Mouse (Mus musculus): ENCODE measurements around the gene Pla2g4c. TPM values are rescaled to one million over a fixed set of nuclear protein-coding genes. Genes with fewer than 3 reads are reported as not detected.

Pla2g4c gene
- polyA plus RNA-seq, 1 experiment from 2014 or later: 1.6 TPM

DNA sequence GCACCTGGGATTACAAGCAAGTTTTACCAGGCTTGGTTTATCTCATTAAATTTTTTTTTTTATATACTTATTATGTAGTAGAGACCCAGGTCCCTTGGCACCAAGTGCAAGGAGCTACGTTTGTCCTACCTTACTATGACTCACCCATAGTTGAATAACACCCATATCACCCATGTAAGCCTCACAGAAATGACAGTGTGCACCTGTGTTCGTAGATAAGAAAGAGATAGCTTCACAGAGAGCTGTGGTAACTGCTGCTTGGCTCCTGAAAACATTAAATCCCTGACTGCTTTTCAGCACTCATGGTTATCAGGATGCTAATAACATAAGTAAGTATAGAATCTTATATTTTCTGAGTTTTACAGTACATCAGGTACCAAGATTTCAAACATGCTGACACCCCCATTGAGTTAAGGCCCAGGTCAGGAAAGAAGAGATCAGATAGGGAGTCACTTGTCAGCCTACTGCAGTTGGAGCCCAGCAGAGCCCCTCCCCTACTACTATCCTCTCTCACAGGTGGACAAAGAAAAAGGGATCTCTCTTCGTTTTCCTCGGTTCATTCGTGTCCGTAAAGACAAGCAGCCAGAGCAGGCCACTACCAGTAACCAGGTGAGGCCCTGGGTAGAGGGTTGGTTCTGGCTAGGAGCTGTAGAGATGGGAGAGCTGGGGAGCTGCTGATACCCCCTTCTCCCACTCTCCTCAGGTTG lies 13.8 kb upstream of the Pla2g4c start:
- no peak overlapping the region for H3K27ac ChIP-seq (replicated peaks; ENCODE audit: low read depth, low read length)
- DNase-seq (ENCODE audit: low spot score) (no peak), ATAC-seq (replicated peaks; ENCODE audit: insufficient number of reproducible peaks, low FRiP score, low TSS enrichment, low read depth) (no peak)
- WGBS: 95% methylated on average over 6 of the region's 6 CpGs
- H3K9ac ChIP-seq (replicated peaks; ENCODE audit: low read length): no peak overlapping the region
- H3K4me1 ChIP-seq (ENCODE audit: control insufficient read depth, insufficient read depth, low read length): no peaks in the 10 kb centered on the region
- H3K4me3 ChIP-seq (ENCODE audit: low read depth, low read length): no peak overlapping the region
- H3K36me3 ChIP-seq (replicated peaks; ENCODE audit: control insufficient read depth, insufficient read depth, low read depth, low read length): peaks cover 9% of the 10 kb centered on the region
- no peaks in the 10 kb centered on the region for H3K27me3 ChIP-seq (ENCODE audit: control insufficient read depth, insufficient read depth, low read length)
- no peaks in the 10 kb centered on the region for H3K9me3 ChIP-seq (replicated peaks; ENCODE audit: control insufficient read depth, low read length)
- no peak overlapping the region for H3K4me2 ChIP-seq (ENCODE audit: low read depth, low read length)

DNA sequence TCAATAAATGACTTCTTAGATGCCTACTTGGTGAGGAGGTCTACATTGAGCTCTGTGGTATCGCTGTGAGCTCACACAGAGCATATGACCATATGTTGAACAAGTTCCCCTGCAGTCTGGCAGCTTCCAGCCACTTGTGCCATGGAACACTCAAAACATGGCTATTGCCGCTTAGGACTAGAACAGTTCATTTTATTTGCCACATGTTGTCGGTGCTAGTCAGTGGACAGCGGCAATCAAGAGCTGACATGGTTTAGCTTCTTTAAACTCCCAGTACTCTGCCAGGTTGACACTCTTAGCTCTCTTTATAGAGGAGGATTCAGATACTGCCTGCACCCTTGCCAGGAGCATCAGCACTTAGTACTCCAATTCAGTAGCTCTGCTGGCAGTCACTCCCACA lies 13.1 kb upstream of the Pla2g4c start:
- ATAC-seq (replicated peaks; ENCODE audit: insufficient number of reproducible peaks, low FRiP score, low TSS enrichment, low read depth) (no peak), DNase-seq (ENCODE audit: low spot score) (no peak)
- H3K4me2 ChIP-seq (ENCODE audit: low read depth, low read length): no peak overlapping the region
- 91% methylated on average over 4 of the region's 4 CpGs for WGBS
- H3K9ac ChIP-seq (replicated peaks; ENCODE audit: low read length): no peak overlapping the region
- H3K4me3 ChIP-seq (ENCODE audit: low read depth, low read length): no peak overlapping the region
- peaks cover 6% of the 10 kb centered on the region; the same call in 1 of the 2 replicates for H3K36me3 ChIP-seq (replicated peaks; ENCODE audit: control insufficient read depth, insufficient read depth, low read depth, low read length)
- no peaks in the 10 kb centered on the region for H3K27me3 ChIP-seq (ENCODE audit: control insufficient read depth, insufficient read depth, low read length)
- H3K9me3 ChIP-seq (replicated peaks; ENCODE audit: control insufficient read depth, low read length): no peaks in the 10 kb centered on the region
- H3K27ac ChIP-seq (replicated peaks; ENCODE audit: low read depth, low read length): no peak overlapping the region
- no peaks in the 10 kb centered on the region for H3K4me1 ChIP-seq (ENCODE audit: control insufficient read depth, insufficient read depth, low read length)

DNA sequence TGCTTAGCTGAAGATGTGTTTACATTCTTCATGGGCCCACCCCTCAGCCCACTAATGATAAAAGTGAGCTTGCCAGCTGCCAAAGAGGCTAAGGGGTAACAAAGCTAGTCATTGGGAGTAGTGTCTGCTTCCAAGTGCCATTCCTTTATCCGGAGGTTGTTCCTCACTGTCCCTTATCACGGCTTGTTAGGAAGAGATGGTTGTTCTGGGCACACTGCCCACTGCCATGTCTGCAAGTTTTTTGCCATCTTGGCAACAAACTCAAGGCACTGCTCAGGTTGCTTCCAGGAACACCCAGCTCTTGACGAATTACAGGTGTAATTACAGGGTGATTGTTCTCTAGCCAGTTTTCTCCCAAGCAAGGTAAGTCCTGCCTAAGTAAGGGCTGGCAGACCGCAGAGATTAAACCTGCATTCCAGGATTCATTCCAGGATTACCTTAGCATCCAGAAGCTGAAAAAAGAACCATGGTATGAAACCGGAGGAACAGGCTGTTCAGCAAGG lies 10.3 kb upstream of the Pla2g4c start:
- peak; percentile 16 for DNase-seq (ENCODE audit: low spot score)
- 87% methylated on average over 5 of the region's 5 CpGs for WGBS
- Histone ChIP-seq H3K36me3 (replicated peaks; ENCODE audit: control insufficient read depth, insufficient read depth, low read depth, low read length) (no peaks in the 10 kb centered on the region), H3K27ac (replicated peaks; ENCODE audit: low read depth, low read length) (no peak overlapping the region), H3K4me3 (ENCODE audit: low read depth, low read length) (no peak overlapping the region), H3K9ac (replicated peaks; ENCODE audit: low read length) (no peak overlapping the region), H3K27me3 (ENCODE audit: control insufficient read depth, insufficient read depth, low read length) (no peaks in the 10 kb centered on the region), H3K9me3 (replicated peaks; ENCODE audit: control insufficient read depth, low read length) (no peaks in the 10 kb centered on the region), H3K4me2 (ENCODE audit: low read depth, low read length) (no peak overlapping the region), H3K4me1 (ENCODE audit: control insufficient read depth, insufficient read depth, low read length) (no peaks in the 10 kb centered on the region)
- no peak for ATAC-seq (replicated peaks; ENCODE audit: insufficient number of reproducible peaks, low FRiP score, low TSS enrichment, low read depth)

DNA sequence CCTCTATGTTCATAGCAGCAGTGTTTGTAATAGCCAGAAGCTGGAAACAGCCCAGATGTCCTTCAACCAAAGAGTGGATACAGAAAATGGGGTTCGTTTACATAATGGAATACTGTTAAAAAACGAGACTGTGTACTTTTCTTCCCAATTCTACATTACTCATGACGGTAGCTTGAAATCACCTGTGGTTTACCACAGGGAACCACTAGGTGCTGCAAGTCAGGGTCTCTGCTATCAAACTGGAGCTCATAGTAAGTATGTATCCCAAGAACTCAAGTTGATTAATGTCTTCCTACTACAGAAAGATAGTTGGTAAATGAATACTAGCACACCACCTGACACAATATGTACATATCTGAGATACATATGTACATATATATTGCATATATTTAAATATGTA lies 3.0 kb upstream of the Pla2g4c start:
- Histone ChIP-seq H3K4me3 (ENCODE audit: low read depth, low read length) (no peak overlapping the region), H3K36me3 (replicated peaks; ENCODE audit: control insufficient read depth, insufficient read depth, low read depth, low read length) (no peaks in the 10 kb centered on the region), H3K4me2 (ENCODE audit: low read depth, low read length) (no peak overlapping the region), H3K9ac (replicated peaks; ENCODE audit: low read length) (no peak overlapping the region), H3K4me1 (ENCODE audit: control insufficient read depth, insufficient read depth, low read length) (no peaks in the 10 kb centered on the region), H3K9me3 (replicated peaks; ENCODE audit: control insufficient read depth, low read length) (no peaks in the 10 kb centered on the region), H3K27ac (replicated peaks; ENCODE audit: low read depth, low read length) (no peak overlapping the region), H3K27me3 (ENCODE audit: control insufficient read depth, insufficient read depth, low read length) (no peaks in the 10 kb centered on the region)
- 91% methylated on average over 3 of the region's 3 CpGs for WGBS
- ATAC-seq (replicated peaks; ENCODE audit: insufficient number of reproducible peaks, low FRiP score, low TSS enrichment, low read depth) (no peak), DNase-seq (ENCODE audit: low spot score) (no peak)

DNA sequence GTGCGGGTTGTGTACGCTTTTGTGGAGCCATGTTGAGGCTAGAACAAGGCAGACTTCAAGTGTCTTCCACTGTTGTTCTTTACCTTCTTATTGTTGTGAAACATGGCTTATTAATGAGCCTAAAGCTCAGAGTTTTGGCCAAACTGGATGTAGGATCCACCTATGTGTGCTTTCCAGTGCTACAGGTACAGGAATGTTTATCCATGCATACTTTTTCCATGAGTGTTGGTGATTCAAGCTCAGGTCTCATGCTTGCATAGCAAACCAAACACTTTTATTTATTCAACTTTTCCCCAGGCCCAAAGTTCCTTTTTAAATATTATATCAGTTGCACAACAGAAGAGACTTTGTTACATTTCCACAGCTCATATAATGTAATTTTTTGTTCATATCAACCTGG lies 6.1 kb downstream of the Pla2g4c start:
- WGBS: 93% methylated on average over 2 of the region's 2 CpGs
- H3K36me3 ChIP-seq (replicated peaks; ENCODE audit: control insufficient read depth, insufficient read depth, low read depth, low read length): no peaks in the 10 kb centered on the region
- no peaks in the 10 kb centered on the region for H3K9me3 ChIP-seq (replicated peaks; ENCODE audit: control insufficient read depth, low read length)
- no peak for DNase-seq (ENCODE audit: low spot score)
- H3K4me3 ChIP-seq (ENCODE audit: low read depth, low read length): no peak overlapping the region
- H3K27me3 ChIP-seq (ENCODE audit: control insufficient read depth, insufficient read depth, low read length): no peaks in the 10 kb centered on the region
- no peak overlapping the region for H3K9ac ChIP-seq (replicated peaks; ENCODE audit: low read length)
- ATAC-seq (replicated peaks; ENCODE audit: insufficient number of reproducible peaks, low FRiP score, low TSS enrichment, low read depth): no peak
- no peak overlapping the region for H3K27ac ChIP-seq (replicated peaks; ENCODE audit: low read depth, low read length)
- no peaks in the 10 kb centered on the region for H3K4me1 ChIP-seq (ENCODE audit: control insufficient read depth, insufficient read depth, low read length)
- H3K4me2 ChIP-seq (ENCODE audit: low read depth, low read length): no peak overlapping the region

DNA sequence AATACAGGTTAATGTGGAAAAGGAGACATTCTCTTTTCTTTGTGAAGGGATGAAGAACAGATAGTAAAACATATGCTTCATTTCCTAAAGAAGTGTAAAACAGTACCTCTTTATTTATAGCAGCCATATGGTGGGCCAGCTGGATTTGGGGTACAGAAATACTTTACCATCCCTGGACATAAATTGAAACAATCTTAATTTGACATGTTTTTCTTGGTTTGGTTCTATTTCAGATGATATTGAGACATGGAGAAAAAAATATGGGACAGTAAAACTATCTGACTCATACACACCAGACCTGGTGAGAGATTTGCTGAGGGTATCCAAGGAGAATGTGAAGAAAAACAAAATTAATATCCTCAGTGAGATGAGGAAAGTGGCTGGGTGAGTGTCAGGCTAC lies 31.5 kb downstream of the Pla2g4c start:
- ATAC-seq (replicated peaks; ENCODE audit: insufficient number of reproducible peaks, low FRiP score, low TSS enrichment, low read depth): no peak
- H3K36me3 ChIP-seq (replicated peaks; ENCODE audit: control insufficient read depth, insufficient read depth, low read depth, low read length): peaks cover 4% of the 10 kb centered on the region

DNA sequence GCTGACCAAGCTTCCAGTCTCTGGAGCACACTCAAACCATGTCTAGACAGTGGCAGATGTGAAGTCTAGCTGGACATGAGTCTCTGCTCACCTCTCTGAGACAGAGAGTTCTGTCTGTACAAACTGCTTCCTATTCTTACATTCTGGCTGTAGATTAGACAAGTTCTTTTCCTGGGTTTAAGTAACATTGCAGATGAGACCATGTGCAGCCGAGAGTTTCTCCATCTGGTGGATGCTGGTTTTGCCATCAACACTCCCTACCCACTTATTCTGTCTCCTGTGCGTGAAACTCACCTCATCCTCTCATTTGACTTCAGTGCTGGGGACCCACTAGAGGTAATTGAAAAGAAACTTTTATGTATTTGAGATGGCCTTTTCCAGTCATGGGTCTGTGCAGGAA lies 56.1 kb downstream of the Pla2g4c start:
- 75% methylated on average over 2 of the region's 2 CpGs for WGBS

More for the DNA sequence above, 31.5 kb downstream of the Pla2g4c start:
- no peak for DNase-seq (ENCODE audit: low spot score)
- no peak overlapping the region for H3K4me2 ChIP-seq (ENCODE audit: low read depth, low read length)
- H3K9me3 ChIP-seq (replicated peaks; ENCODE audit: control insufficient read depth, low read length): no peaks in the 10 kb centered on the region
- no peaks in the 10 kb centered on the region for H3K4me1 ChIP-seq (ENCODE audit: control insufficient read depth, insufficient read depth, low read length)
- H3K9ac ChIP-seq (replicated peaks; ENCODE audit: low read length): no peak overlapping the region
- H3K27ac ChIP-seq (replicated peaks; ENCODE audit: low read depth, low read length): no peak overlapping the region
- no peaks in the 10 kb centered on the region for H3K27me3 ChIP-seq (ENCODE audit: control insufficient read depth, insufficient read depth, low read length)
- no peak overlapping the region for H3K4me3 ChIP-seq (ENCODE audit: low read depth, low read length)

DNA sequence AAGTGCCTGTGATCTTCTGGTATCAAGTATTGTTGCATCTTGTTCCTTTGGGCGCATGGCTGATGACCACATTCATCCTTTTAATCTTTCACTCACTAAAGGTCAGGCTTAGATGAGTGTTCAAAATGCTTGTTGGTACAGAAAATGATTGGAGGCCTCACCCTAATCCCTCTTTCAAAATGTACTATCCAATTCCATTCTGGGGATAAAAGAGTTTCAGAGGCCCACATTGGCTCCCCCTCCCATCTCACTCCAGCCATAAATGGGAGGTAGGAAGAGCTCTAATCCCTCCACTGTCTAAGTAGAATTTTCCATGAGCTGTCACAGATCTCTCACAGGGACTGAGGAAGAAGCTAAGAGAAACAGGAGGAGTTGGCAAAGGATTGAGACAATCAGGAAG lies 73.4 kb downstream of the Pla2g4c start, which contains the start of gene Cabp5:
Gene Cabp5 (plus strand): TSS at position 301 of the 400 bp plus-strand sequence.
- 78% methylated on average over 1 of the region's 1 CpGs for WGBS
- DNase-seq (ENCODE audit: low spot score) (no peak), ATAC-seq (replicated peaks; ENCODE audit: insufficient number of reproducible peaks, low FRiP score, low TSS enrichment, low read depth) (no peak)

More for the DNA sequence above, 56.1 kb downstream of the Pla2g4c start:
- Histone ChIP-seq H3K4me2 (ENCODE audit: low read depth, low read length) (no peak overlapping the region), H3K9me3 (replicated peaks; ENCODE audit: control insufficient read depth, low read length) (no peaks in the 10 kb centered on the region), H3K27me3 (ENCODE audit: control insufficient read depth, insufficient read depth, low read length) (no peaks in the 10 kb centered on the region), H3K36me3 (replicated peaks; ENCODE audit: control insufficient read depth, insufficient read depth, low read depth, low read length) (no peaks in the 10 kb centered on the region), H3K4me1 (ENCODE audit: control insufficient read depth, insufficient read depth, low read length) (no peaks in the 10 kb centered on the region), H3K4me3 (ENCODE audit: low read depth, low read length) (no peak overlapping the region), H3K9ac (replicated peaks; ENCODE audit: low read length) (no peak overlapping the region), H3K27ac (replicated peaks; ENCODE audit: low read depth, low read length) (no peak overlapping the region)
- no peak for DNase-seq (ENCODE audit: low spot score)
- ATAC-seq (replicated peaks; ENCODE audit: insufficient number of reproducible peaks, low FRiP score, low TSS enrichment, low read depth): no peak

More for the DNA sequence above, 73.4 kb downstream of the Pla2g4c start, which contains the start of gene Cabp5:
- Histone ChIP-seq H3K27me3 (ENCODE audit: control insufficient read depth, insufficient read depth, low read length) (no peaks in the 10 kb centered on the region), H3K4me2 (ENCODE audit: low read depth, low read length) (no peak within 1 kb of the TSS), H3K4me3 (ENCODE audit: low read depth, low read length) (no peak within 1 kb of the TSS), H3K9ac (replicated peaks; ENCODE audit: low read length) (no peak within 1 kb of the TSS), H3K4me1 (ENCODE audit: control insufficient read depth, insufficient read depth, low read length) (no peaks in the 10 kb centered on the region), H3K9me3 (replicated peaks; ENCODE audit: control insufficient read depth, low read length) (no peaks in the 10 kb centered on the region), H3K27ac (replicated peaks; ENCODE audit: low read depth, low read length) (no peak within 1 kb of the TSS), H3K36me3 (replicated peaks; ENCODE audit: control insufficient read depth, insufficient read depth, low read depth, low read length) (no peaks in the 10 kb centered on the region)
